Mouse (Mus musculus) heart, embryonic 11.5 days (tissue): ENCODE measurements around the gene Ube2g2. TPM values are rescaled to one million over a fixed set of nuclear protein-coding genes. Genes with fewer than 3 reads are reported as not detected.

ENCODE experiments used
- ATAC-seq: fragments of 200-750 bp; cut with Nextera tagmentation; replicated peaks from 2 replicates; pipeline ENCODE4 v1.8.0; 2017; ENCODE audit warnings: moderate library complexity; ENCODE audit not compliant: insufficient number of reproducible peaks, low FRiP score, low TSS enrichment
- H3K27ac ChIP-seq: fragments of 300-500 bp; sonication (generic); 2 replicates; pipeline ENCODE4 v1.5.1; 2014; ENCODE audit warnings: mild to moderate bottlenecking, low read depth, low read length
- H3K27me3 ChIP-seq: fragments of 300-500 bp; sonication (generic); 2 replicates; pipeline ENCODE4 v1.6.1; 2014; ENCODE audit warnings: mild to moderate bottlenecking, low read length, mixed read lengths; ENCODE audit not compliant: control insufficient read depth, insufficient read depth
- H3K36me3 ChIP-seq: fragments of 300-500 bp; sonication (generic); 2 replicates; pipeline ENCODE4 v1.6.1; 2014; ENCODE audit warnings: mild to moderate bottlenecking, low read length, moderate library complexity, mixed read lengths; ENCODE audit not compliant: control insufficient read depth, insufficient read depth
- H3K4me1 ChIP-seq: fragments of 300-500 bp; sonication (generic); 2 replicates; pipeline ENCODE4 v1.6.1; 2014; ENCODE audit warnings: low read length; ENCODE audit not compliant: control insufficient read depth, insufficient read depth
- H3K4me2 ChIP-seq: fragments of 300-500 bp; sonication (generic); 2 replicates; pipeline ENCODE4 v1.6.1; 2014; ENCODE audit warnings: mild to moderate bottlenecking, moderate library complexity
- H3K4me3 ChIP-seq: fragments of 300-500 bp; sonication (generic); 2 replicates; pipeline ENCODE4 v1.5.1; 2014; ENCODE audit warnings: low read depth, low read length
- H3K9ac ChIP-seq: fragments of 300-500 bp; sonication (generic); 2 replicates; pipeline ENCODE4 v1.6.1; 2014; ENCODE audit warnings: mild to moderate bottlenecking, low read depth, low read length, moderate library complexity
- H3K9me3 ChIP-seq: fragments of 300-500 bp; sonication (generic); replicated peaks from 2 replicates; pipeline ENCODE4 v1.6.1; 2016; ENCODE audit warnings: low read length; ENCODE audit not compliant: control insufficient read depth
- WGBS: fragments of 180-500 bp; shearing (Covaris S2); extraction: QIAGEN DNeasy Blood & Tissue Kit; methylation state at CpG from one replicate; pipeline ENCODE4 v1.1.7; 2014; ENCODE audit not compliant: insufficient replicate concordance; 5-methylcytosine and 5-hydroxymethylcytosine counted together
- polyA plus RNA-seq: library from polyadenylated mRNA; unstranded; fragments of >200 nt; fragmentation: Nextera tagmentation; extraction: Ambion mirVana; gene quantifications from 2 replicates; pipeline ENCODE4 v1.2.1, GENCODE M21; 2014

The Ube2g2 gene
- 38.0 and 42.9 TPM in 2 replicates for polyA plus RNA-seq

DNA sequence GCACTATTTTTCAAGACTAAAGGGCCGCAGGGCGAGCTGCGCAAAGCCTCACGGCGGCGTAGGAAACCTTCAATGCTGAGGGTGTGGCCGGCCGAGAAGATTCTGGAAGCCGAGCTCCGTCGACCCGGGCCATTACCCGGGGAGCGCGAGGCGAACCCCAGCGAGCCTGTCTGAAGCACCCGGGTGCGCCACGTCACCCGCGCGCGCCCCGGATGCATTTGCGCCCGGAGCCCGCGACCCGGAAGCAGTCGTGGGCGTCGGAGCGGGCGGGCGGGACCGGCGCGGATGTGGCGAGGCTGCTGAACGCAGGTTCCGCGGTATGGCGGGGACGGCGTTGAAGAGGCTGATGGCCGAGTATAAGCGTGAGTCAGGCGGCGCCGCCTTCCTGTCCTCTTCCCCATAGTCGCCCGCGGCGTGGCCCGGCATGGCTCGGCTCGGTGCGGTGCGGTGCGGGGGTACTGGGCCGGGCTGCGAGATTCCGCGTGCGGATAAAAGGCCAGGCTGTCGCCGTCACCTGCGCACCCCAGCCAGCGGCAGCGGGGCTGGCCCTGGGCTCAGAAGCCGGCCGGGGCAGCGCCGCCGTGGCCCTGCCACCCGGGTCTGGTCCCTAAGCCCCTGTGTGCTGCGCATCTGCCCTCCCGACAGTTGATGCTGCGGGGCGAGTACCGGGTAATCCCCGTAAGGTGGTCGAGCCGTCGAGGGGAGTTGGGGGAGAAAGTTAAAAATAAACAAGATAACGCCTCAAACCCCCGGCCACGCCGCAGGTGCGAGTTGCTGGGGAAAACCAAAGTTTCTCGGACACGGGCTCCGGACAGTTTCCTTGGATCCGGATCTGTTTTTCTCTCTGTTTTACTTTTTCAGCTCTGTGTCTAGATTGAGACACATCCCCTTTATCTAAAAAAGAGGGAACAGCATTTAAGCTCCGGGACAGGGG lies at the start of gene Ube2g2:
TSS of gene Ube2g2 (plus strand) at position 221 of the 934 bp plus-strand sequence.
- ATAC-seq, result peak; percentile 88
- Histone ChIP-seq H3K27ac (peak within 1 kb of the TSS; percentile 86), H3K36me3 (peaks cover 5% of the 10 kb centered on the region; the same call in 1 of the 2 replicates), H3K4me1 (peaks cover 21% of the 10 kb centered on the region), H3K27me3 (no peaks in the 10 kb centered on the region), H3K4me3 (peak within 1 kb of the TSS; percentile 92), H3K9me3 (no peaks in the 10 kb centered on the region), H3K9ac (peak within 1 kb of the TSS; percentile 99), H3K4me2 (peak within 1 kb of the TSS; percentile 76)
- under 1% methylated on average over 96 of the region's 96 CpGs for WGBS

GRCm38 (mm10) chr10:77573162-77573561 lies 48.9 kb upstream of the Ube2g2 start:
- ATAC-seq, result no peak
- 75% methylated on average over 1 of the region's 1 CpGs for WGBS

DNA sequence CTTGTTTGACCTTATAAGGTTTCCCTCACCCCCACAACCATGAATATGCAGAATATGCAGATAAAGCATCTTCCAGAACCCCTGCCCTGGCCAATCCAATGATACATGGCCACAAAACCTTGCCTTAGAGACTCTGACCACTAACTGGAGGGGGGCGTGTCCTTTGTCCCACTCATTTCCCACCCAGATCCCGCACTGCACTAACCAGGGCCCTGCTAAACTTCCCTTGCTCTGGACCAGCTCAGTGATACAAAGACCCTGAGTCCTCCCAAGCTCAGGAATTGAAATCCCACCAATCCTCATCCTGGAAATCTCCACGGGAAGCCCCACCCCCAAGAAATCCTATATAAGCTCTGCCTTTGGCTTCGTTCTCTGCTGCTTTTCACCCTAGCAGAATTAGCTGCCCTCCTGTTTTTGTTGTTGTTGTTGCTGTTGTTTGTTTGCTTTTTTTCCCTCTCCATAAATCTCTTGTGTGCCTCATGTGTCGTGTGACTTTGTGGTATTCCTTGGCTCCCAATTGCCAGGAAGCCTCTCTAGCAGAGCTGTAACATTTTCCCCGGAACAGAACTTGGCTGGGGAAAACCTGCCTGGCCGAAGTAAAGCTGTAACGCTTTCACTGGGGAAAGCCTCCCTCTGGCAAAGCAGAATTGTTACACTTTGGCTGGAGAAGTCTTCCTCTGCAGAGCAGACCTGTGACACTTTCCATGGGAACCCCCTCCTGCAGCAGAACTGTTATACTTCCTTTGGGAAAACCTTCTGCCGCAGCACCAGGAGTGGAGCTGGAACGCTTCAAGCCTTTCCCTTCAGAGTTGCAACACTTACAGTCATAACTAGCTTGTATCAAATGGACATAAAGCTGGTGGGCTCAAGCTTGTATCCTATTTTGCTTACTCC lies 41.8 kb upstream of the Ube2g2 start:
- no peak overlapping the region for H3K4me3 ChIP-seq
- no peak overlapping the region for H3K4me2 ChIP-seq
- WGBS, result 51% methylated on average over 10 of the region's 10 CpGs
- peaks cover 20% of the 10 kb centered on the region for H3K4me1 ChIP-seq
- no peak overlapping the region for H3K9ac ChIP-seq
- no peak for ATAC-seq
- no peaks in the 10 kb centered on the region for H3K9me3 ChIP-seq
- H3K27ac ChIP-seq, result no peak overlapping the region
- no peaks in the 10 kb centered on the region for H3K27me3 ChIP-seq
- H3K36me3 ChIP-seq, result no peaks in the 10 kb centered on the region

More at GRCm38 (mm10) chr10:77573162-77573561, 48.9 kb upstream of the Ube2g2 start:
- Histone ChIP-seq H3K27me3 (peaks cover 5% of the 10 kb centered on the region; the same call in 1 of the 2 replicates), H3K9ac (no peak overlapping the region), H3K4me1 (no peaks in the 10 kb centered on the region; the same call in 1 of the 2 replicates), H3K27ac (no peak overlapping the region), H3K4me2 (no peak overlapping the region), H3K36me3 (no peaks in the 10 kb centered on the region), H3K9me3 (no peaks in the 10 kb centered on the region), H3K4me3 (no peak overlapping the region)

DNA sequence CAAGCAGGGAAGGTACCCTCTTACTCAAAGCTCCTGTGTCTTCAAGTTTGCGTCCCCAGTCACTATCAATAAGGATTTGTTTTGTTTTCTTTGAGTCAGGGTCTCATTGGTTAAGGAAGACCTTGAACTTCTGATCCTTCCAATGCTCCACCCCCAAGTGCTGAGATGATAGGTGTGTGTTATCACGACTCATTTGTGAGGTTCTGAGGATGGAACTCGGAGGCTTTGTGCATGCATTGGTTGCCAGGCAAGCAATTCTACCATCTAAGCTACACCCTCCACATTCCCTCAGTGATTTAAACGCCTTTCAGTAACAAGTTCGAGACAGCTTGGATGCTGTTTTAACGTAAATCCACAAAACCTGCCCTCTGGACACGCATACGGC lies 41.1 kb upstream of the Ube2g2 start:
- Histone ChIP-seq H3K4me1 (peaks cover 20% of the 10 kb centered on the region), H3K4me2 (peak overlapping the region; percentile 94), H3K36me3 (no peaks in the 10 kb centered on the region), H3K4me3 (peak overlapping the region; percentile 77), H3K27ac (peak overlapping the region; percentile 88), H3K9me3 (no peaks in the 10 kb centered on the region), H3K27me3 (no peaks in the 10 kb centered on the region), H3K9ac (peak overlapping the region; percentile 77)
- WGBS, result 5% methylated on average over 8 of the region's 8 CpGs
- ATAC-seq, result no peak

DNA sequence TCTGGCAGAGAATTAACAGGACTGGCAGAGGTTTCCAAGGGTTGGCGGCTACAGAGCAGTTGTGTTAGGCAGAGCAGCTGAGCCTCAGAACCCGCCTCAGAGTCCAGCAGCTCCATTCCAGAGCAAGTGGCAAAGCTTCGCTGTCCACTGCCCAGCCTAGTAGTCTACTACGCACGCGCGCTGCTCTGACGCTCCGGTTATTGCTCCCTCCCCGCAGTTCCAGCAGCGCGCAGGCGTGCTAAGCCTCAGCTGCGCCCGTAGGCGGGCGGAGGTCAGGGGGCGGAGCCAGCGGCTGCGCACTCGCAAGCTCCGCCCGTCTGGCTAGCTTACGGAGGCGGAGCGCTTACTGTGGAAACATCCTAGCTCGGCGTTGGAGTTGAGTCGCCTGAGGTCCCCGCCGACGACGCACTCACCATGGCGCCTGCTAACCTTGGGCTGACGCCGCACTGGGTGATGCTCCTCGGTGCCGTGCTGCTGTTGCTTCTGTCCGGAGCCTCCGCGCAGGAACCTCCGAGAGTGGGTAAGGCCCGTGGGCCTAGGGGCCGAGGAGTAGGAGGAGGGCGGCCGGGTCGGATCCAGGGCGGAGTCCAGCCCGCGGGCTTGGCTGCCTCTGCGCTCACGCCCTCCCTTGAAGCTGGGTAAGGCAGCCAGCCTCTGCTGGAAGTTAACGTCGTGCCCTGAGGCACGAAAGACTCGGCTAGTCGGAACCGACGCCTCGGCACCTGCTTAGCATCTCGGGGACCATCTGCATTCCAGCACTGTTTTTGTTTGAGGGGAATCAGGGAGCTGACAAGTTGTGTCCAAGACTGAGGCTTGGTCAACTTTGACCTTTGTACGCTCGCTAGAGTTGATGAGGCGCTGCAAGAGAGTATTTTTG lies 40.4 kb upstream of the Ube2g2 start, which contains the start of gene Pttg1ip:
TSS of gene Pttg1ip (plus strand) at position 313 of the 877 bp plus-strand sequence.
- no peaks in the 10 kb centered on the region for H3K36me3 ChIP-seq
- peak within 1 kb of the TSS; percentile 94 for H3K4me2 ChIP-seq
- under 1% methylated on average over 64 of the region's 64 CpGs for whole genome bisulfite sequencing
- peak within 1 kb of the TSS; percentile 88 for H3K27ac ChIP-seq
- H3K4me3 ChIP-seq, result peak within 1 kb of the TSS; percentile 77
- peak; percentile 95 for ATAC-seq
- peak within 1 kb of the TSS; percentile 82 for H3K9ac ChIP-seq
- no peaks in the 10 kb centered on the region for H3K9me3 ChIP-seq
- peaks cover 20% of the 10 kb centered on the region for H3K4me1 ChIP-seq
- H3K27me3 ChIP-seq, result no peaks in the 10 kb centered on the region

DNA sequence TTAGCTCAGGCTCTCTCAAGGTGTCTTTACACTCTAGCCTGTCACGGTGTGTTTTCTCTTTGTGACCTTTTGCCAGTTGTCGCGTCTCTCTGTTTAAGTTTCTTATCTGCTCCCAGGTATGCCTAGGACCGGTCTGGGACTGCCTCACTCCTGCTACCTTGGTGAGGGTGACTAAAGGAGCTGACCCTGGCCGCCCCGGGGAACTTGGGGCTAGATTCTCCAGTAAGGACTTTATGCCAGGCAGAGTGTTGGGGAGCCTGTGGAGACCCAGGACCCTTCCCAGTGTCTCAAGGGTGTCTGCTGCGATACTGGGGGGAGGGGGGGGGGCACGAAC lies 39.8 kb upstream of the Ube2g2 start:
- peaks cover 21% of the 10 kb centered on the region for H3K4me1 ChIP-seq
- peak overlapping the region; percentile 94 for H3K4me2 ChIP-seq
- no peaks in the 10 kb centered on the region for H3K9me3 ChIP-seq
- no peaks in the 10 kb centered on the region for H3K27me3 ChIP-seq
- WGBS, result 8% methylated on average over 8 of the region's 8 CpGs
- H3K4me3 ChIP-seq, result peak overlapping the region; percentile 77
- H3K36me3 ChIP-seq, result no peaks in the 10 kb centered on the region
- H3K9ac ChIP-seq, result peak overlapping the region; percentile 82
- peak overlapping the region; percentile 88 for H3K27ac ChIP-seq
- no peak for ATAC-seq

GRCm38 (mm10) chr10:77583795-77584422 lies 38.2 kb upstream of the Ube2g2 start:
- no peak overlapping the region for H3K27ac ChIP-seq

More at GRCm38 (mm10) chr10:77583795-77584422, 38.2 kb upstream of the Ube2g2 start:
- Histone ChIP-seq H3K4me3 (no peak overlapping the region), H3K9ac (no peak overlapping the region), H3K9me3 (no peaks in the 10 kb centered on the region), H3K27me3 (no peaks in the 10 kb centered on the region), H3K4me1 (peaks cover 26% of the 10 kb centered on the region), H3K36me3 (no peaks in the 10 kb centered on the region), H3K4me2 (peak overlapping the region; percentile 3)
- no peak for ATAC-seq
- 61% methylated on average over 10 of the region's 10 CpGs for WGBS
